Mouse (Mus musculus): Measurements from ENCODE around the gene Utp14a.
A peak's percentile ranks its signal among the peaks of the same experiment; 100 is the strongest.

Gene Utp14a

GRCm38 (mm10) chrX:48314530-48315079 lies 57.9 kb downstream of the Utp14a start:
- peak; percentile 90 for DNase-seq

DNA sequence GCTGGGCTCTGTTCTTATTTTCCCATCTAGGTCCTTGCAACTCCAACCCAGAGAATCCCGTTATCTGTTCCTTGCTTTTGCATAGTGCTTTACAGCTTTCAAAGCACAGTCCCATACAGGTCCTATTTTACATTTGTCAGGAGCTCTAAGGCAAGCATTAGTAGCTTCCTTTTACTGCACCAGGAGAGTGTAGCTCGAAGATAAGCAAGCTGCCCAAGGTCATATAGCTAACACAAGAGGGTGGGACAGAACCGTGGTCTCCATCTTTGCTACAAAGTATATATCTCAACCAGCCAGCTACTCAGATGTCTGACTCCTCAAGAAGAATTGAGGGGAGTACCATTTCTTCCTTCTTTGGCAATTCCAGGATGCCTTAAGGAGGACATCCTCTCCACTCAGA lies 60.8 kb downstream of the Utp14a start:
- DNase-seq = no peak

GRCm38 (mm10) chrX:48318194-48318593 lies 61.5 kb downstream of the Utp14a start:
- peak; percentile 35 to 38 for DNase-seq
